Mouse (Mus musculus) testis, adult 2 months (tissue): ENCODE results near the gene Atrnl1.

Experiments
- CTCF ChIP-seq: fragments of 200-500 bp; IDR thresholded peaks from 2 replicates; pipeline ENCODE4 v1.5.1; 2012; ENCODE audit warnings: low read depth, mild to moderate bottlenecking, inconsistent platforms, low read length, moderate library complexity; ENCODE audit not compliant: control insufficient read depth, insufficient read depth, insufficient replicate concordance
- POLR2A ChIP-seq: fragments of 200-500 bp; IDR thresholded peaks from 2 replicates; pipeline ENCODE4 v1.6.1; 2012; ENCODE audit warnings: low read depth, mild to moderate bottlenecking, inconsistent platforms, low read length, moderate library complexity; ENCODE audit not compliant: control insufficient read depth

GRCm38 (mm10) chr19:57888871-57889270 is 278.0 kb downstream of the Atrnl1 start:
- TF ChIP-seq POLR2A (no peak), CTCF (no peak)
